In genomic region chr11:98746855-98747693, GRCm38 (mm10) we compare ENCODE assay signal across 9 mouse cellular contexts. TPM values are rescaled to one million over a fixed set of nuclear protein-coding genes. Genes with fewer than 3 reads are reported as not detected.
DNase-seq lines count a peak whose midpoint lies in the region; ATAC-seq and TF ChIP-seq lines count a peak whose summit lies in the region.
"Had no signal": no experiment of that assay in that cellular context is flagged by ENCODE, and none has a peak within 500 bp of the region (broad histone marks: within the 10 kb centered on the region; RNA-seq: fewer than 3 reads in every experiment).

No protein-coding gene starts in this region.

- H3K4me2 ChIP-seq in CH12.LX (ENCODE audit: insufficient read depth, low read depth, poor library complexity, severe bottlenecking): peak overlapping the region; percentile 59
- peak overlapping the region; percentile 61 for H3K4me2 ChIP-seq in heart, embryonic 14.5 days (ENCODE audit: low read length)
- peak overlapping the region; percentile 50 for H3K4me2 ChIP-seq in kidney, postnatal 0 days (ENCODE audit: low read length)
- peak overlapping the region; percentile 94 for H3K4me2 ChIP-seq in midbrain, postnatal 0 days (ENCODE audit: low read depth, low read length, poor library complexity, severe bottlenecking)

- no peak overlapping the region for H3K9ac ChIP-seq in CH12.LX (ENCODE audit: insufficient read depth, low read depth)
- peak overlapping the region; percentile 65 for H3K9ac ChIP-seq in heart, embryonic 14.5 days (ENCODE audit: low read length)
- peak overlapping the region; percentile 42 for H3K9ac ChIP-seq in kidney, postnatal 0 days (ENCODE audit: low read depth, low read length)
- H3K9ac ChIP-seq in liver, adult 2 months (ENCODE audit: low read depth, low read length): peak overlapping the region; percentile 50
- H3K9ac ChIP-seq in midbrain, postnatal 0 days (replicated peaks; ENCODE audit: low read length, poor library complexity, severe bottlenecking): peak overlapping the region; percentile 56

- in situ Hi-C loops in CH12.LX (cut with MboI; ENCODE audit: low pct_ligation_motif_present, low pct_unique_long_range_greater_than_20kb, low sequenced_read_pairs): loop anchor here (5.0 kb wide), 1 partner anchor 35 kb away; no protein-coding TSS in a partner anchor

- no peak for TF ChIP-seq POLR2A in CH12.LX (IDR thresholded peaks at IDR 0.05; ENCODE audit: low read depth, low read length)
- TF ChIP-seq POLR2A in liver, adult 2 months (IDR thresholded peaks at IDR 0.05; ENCODE audit: extremely low read depth, insufficient read depth, low read length): no peak

- ATAC-seq in heart, embryonic 14.5 days (ENCODE audit: insufficient number of reproducible peaks, insufficient read depth, low FRiP score, low read depth): peak; percentile 68
- 0 out of 2 replicates have a peak, but pooled peaks have one; percentile 29 for ATAC-seq in kidney, postnatal 0 days (replicated peaks; ENCODE audit: low FRiP score, low read depth)
- ATAC-seq in midbrain, postnatal 0 days (ENCODE audit: low FRiP score): peak; percentile 62

- dilution Hi-C loops in CH12.LX (cut with MboI; ENCODE audit: extremely low pct_ligation_motif_present, extremely low pct_unique_long_range_greater_than_20kb, low sequenced_read_pairs): no loop called here

- H3K36me3 ChIP-seq in CH12.LX (replicated peaks in 1 of 2; ENCODE audit: control insufficient read depth in 1 of 2, insufficient read depth in 1 of 2, low read length in 1 of 2): no peaks in the 10 kb centered on the region
- H3K36me3 ChIP-seq in heart, embryonic 14.5 days (ENCODE audit: control insufficient read depth, insufficient read depth, low read length): 0 out of 2 replicates have a peak, but pooled peaks cover 3% of the 10 kb centered on the region
- no peaks in the 10 kb centered on the region for H3K36me3 ChIP-seq in kidney, postnatal 0 days (ENCODE audit: insufficient read depth, low read length)
- no peaks in the 10 kb centered on the region for H3K36me3 ChIP-seq in liver, adult 2 months (ENCODE audit: control insufficient read depth, insufficient read depth, low read length)
- H3K36me3 ChIP-seq in midbrain, postnatal 0 days (ENCODE audit: insufficient read depth, low read length): no peaks in the 10 kb centered on the region

- TF ChIP-seq CTCF in CH12.LX (conservative IDR thresholded peaks at IDR 0.05 in 1 of 2, IDR thresholded peaks at IDR 0.05 in 1 of 2; ENCODE audit: low read depth in 2 of 2, low read length in 2 of 2): no peak
- no peak for TF ChIP-seq CTCF in kidney, postnatal 0 days (IDR thresholded peaks at IDR 0.05; ENCODE audit: low read depth)
- no peak for TF ChIP-seq CTCF in liver, adult 2 months (IDR thresholded peaks at IDR 0.05; ENCODE audit: low read depth, low read length)
- no peak for TF ChIP-seq CTCF in midbrain, postnatal 0 days (IDR thresholded peaks at IDR 0.05)

- no peak overlapping the region for H3K27ac ChIP-seq in CH12.LX (ENCODE audit: insufficient read depth, low read depth)
- peak overlapping the region; percentile 56 to 84 for H3K27ac ChIP-seq in heart, embryonic 14.5 days (replicated peaks in 1 of 2; ENCODE audit: control insufficient read depth in 1 of 2, insufficient read depth in 1 of 2, low read depth in 2 of 2, low read length in 2 of 2)
- peak overlapping the region; percentile 62 for H3K27ac ChIP-seq in kidney, postnatal 0 days
- H3K27ac ChIP-seq in liver, adult 2 months (replicated peaks; ENCODE audit: insufficient read depth, low read depth, low read length): peak overlapping the region; percentile 0; the same call in 1 of the 2 replicates
- H3K27ac ChIP-seq in midbrain, postnatal 0 days (ENCODE audit: low read depth, low read length): peak overlapping the region; percentile 96

- 6% methylated on average over 19 of the region's 19 CpGs for WGBS in heart, embryonic 14.5 days
- WGBS in kidney, postnatal 0 days: 7% methylated on average over 19 of the region's 19 CpGs
- 17% methylated on average over 19 of the region's 19 CpGs for WGBS in liver, adult 2 months
- 2% methylated on average over 19 of the region's 19 CpGs for WGBS in midbrain, postnatal 0 days

- H3K27me3 ChIP-seq in CH12.LX (replicated peaks): peaks cover 45% of the 10 kb centered on the region
- no peaks in the 10 kb centered on the region for H3K27me3 ChIP-seq in heart, embryonic 14.5 days (ENCODE audit: control insufficient read depth, insufficient read depth, low read length)
- H3K27me3 ChIP-seq in kidney, postnatal 0 days (ENCODE audit: insufficient read depth, low read length): no peaks in the 10 kb centered on the region
- H3K27me3 ChIP-seq in liver, adult 2 months (ENCODE audit: control insufficient read depth, insufficient read depth, low read length): no peaks in the 10 kb centered on the region
- H3K27me3 ChIP-seq in midbrain, postnatal 0 days (ENCODE audit: insufficient read depth, low read length): no peaks in the 10 kb centered on the region

- H3K79me2 ChIP-seq in CH12.LX (replicated peaks; ENCODE audit: control insufficient read depth, extremely low read depth, insufficient read depth, poor library complexity, severe bottlenecking): no peaks in the 10 kb centered on the region
- peaks cover 32% of the 10 kb centered on the region; the same call in 1 of the 2 replicates for H3K79me2 ChIP-seq in liver, adult 2 months (ENCODE audit: control insufficient read depth, insufficient read depth, low read length)

- TF ChIP-seq RAD21 in CH12.LX (IDR thresholded peaks at IDR 0.05; ENCODE audit: low read depth, low read length): no peak

- peak overlapping the region in 1 of 3 experiments; percentile 17 for H3K4me3 ChIP-seq in CH12.LX (replicated peaks in 1 of 3; ENCODE audit: low read depth in 2 of 3, low read length in 2 of 3, poor library complexity in 1 of 3)
- peak overlapping the region in 1 of 2 experiments; percentile 16; a peak in 2 of 4 replicates for H3K4me3 ChIP-seq in heart, embryonic 14.5 days (ENCODE audit: control insufficient read depth in 1 of 2, insufficient read depth in 1 of 2, low read depth in 1 of 2, low read length in 2 of 2)
- H3K4me3 ChIP-seq in kidney, postnatal 0 days (replicated peaks; ENCODE audit: low read depth, low read length): 0 out of 2 replicates have a peak overlapping the region, but pooled peaks have one; percentile 9
- H3K4me3 ChIP-seq in liver, adult 2 months (ENCODE audit: insufficient read depth, low read depth, low read length): peak overlapping the region; percentile 0; the same call in 1 of the 2 replicates
- H3K4me3 ChIP-seq in midbrain, postnatal 0 days (ENCODE audit: low read depth, low read length): peak overlapping the region; percentile 24

- TF ChIP-seq EP300 in CH12.LX (IDR thresholded peaks at IDR 0.05; ENCODE audit: low read length): no peak

- no peak for DNase-seq in CH12.LX (ENCODE audit: extremely low read depth)
- peak; percentile 99 for DNase-seq in brain, adult 2 months (ENCODE audit: low read depth, low spot score)
- DNase-seq in fibroblast of lung, adult 2 months (ENCODE audit: low read depth): peak; percentile 72
- peak; percentile 83 for DNase-seq in kidney, postnatal 0 days (ENCODE audit: low spot score)
- DNase-seq in liver, adult 2 months (ENCODE audit: extremely low read depth, low read depth, low spot score): peak; percentile 61
- DNase-seq in midbrain, postnatal 0 days (ENCODE audit: low spot score): peak; percentile 97
- DNase-seq in testis, postnatal 10 days (ENCODE audit: low spot score): peak; percentile 83

- H3K4me1 ChIP-seq in CH12.LX (ENCODE audit: control insufficient read depth in 1 of 2, insufficient read depth in 2 of 2): peaks cover 35 to 44% of the 10 kb centered on the region in 2 experiments
- peaks cover 77 to 92% of the 10 kb centered on the region in 2 experiments for H3K4me1 ChIP-seq in heart, embryonic 14.5 days (ENCODE audit: control insufficient read depth in 2 of 2, insufficient read depth in 2 of 2, low read length in 2 of 2)
- peaks cover 91% of the 10 kb centered on the region for H3K4me1 ChIP-seq in kidney, postnatal 0 days (replicated peaks; ENCODE audit: insufficient read depth, low read length)
- peaks cover 28% of the 10 kb centered on the region for H3K4me1 ChIP-seq in liver, adult 2 months (ENCODE audit: control insufficient read depth, insufficient read depth, low read length)
- H3K4me1 ChIP-seq in midbrain, postnatal 0 days (ENCODE audit: insufficient read depth, low read length): peaks cover 72% of the 10 kb centered on the region

- no peaks in the 10 kb centered on the region for H3K9me3 ChIP-seq in CH12.LX (replicated peaks; ENCODE audit: low read length)
- no peaks in the 10 kb centered on the region for H3K9me3 ChIP-seq in heart, embryonic 14.5 days (ENCODE audit: control insufficient read depth, low read length)
- no peaks in the 10 kb centered on the region for H3K9me3 ChIP-seq in kidney, postnatal 0 days (replicated peaks; ENCODE audit: low read length)
- H3K9me3 ChIP-seq in midbrain, postnatal 0 days (ENCODE audit: low read length): no peaks in the 10 kb centered on the region

RNA-seq across cellular contexts. Expression of gene Thra, which starts 6.6 kb away (rescaled TPM):
- total RNA-seq in CH12.LX (2012; rRNA removed) (2.5 and 3.9 TPM in 2 replicates), CH12.LX (2014; rRNA removed) (0.81 and 1.1 TPM in 2 replicates)
- polyA plus RNA-seq in CH12.LX (2012; ENCODE audit: insufficient read length, low read depth): 3.8 and 4.3 TPM in 2 replicates
- 45.3 and 55.6 TPM in 2 replicates for polyA plus RNA-seq in heart, embryonic 14.5 days (2014; fragmentation: Nextera tagmentation; extraction: Ambion mirVana)
- polyA plus RNA-seq in kidney, postnatal 0 days (2015; fragmentation: Nextera tagmentation; extraction: Ambion mirVana): 26.1 TPM in 2 replicates
- 5.5 and 8.9 TPM in 2 replicates for total RNA-seq in liver, adult 2 months (2014; rRNA removed)
- polyA plus RNA-seq in liver, adult 2 months (2012; rRNA removed): 13.6 and 14.9 TPM in 2 replicates
- total RNA-seq in midbrain, postnatal 0 days (2014; rRNA removed): 774 and 843 TPM in 2 replicates
- 165 and 182 TPM in 2 replicates for polyA plus RNA-seq in midbrain, postnatal 0 days (2015; fragmentation: Nextera tagmentation; extraction: Ambion mirVana)

RNA-seq across cellular contexts. Expression of gene Med24, which starts 17.8 kb away (rescaled TPM):
- total RNA-seq in CH12.LX (2012; rRNA removed) (47.7 and 48.6 TPM in 2 replicates), CH12.LX (2014; rRNA removed) (26.5 and 30.9 TPM in 2 replicates)
- polyA plus RNA-seq in CH12.LX (2012; ENCODE audit: insufficient read length, low read depth): 64.2 and 78.8 TPM in 2 replicates
- polyA plus RNA-seq in heart, embryonic 14.5 days (2014; fragmentation: Nextera tagmentation; extraction: Ambion mirVana): 28.5 and 31.0 TPM in 2 replicates
- 38.3 and 41.2 TPM in 2 replicates for polyA plus RNA-seq in kidney, postnatal 0 days (2015; fragmentation: Nextera tagmentation; extraction: Ambion mirVana)
- total RNA-seq in liver, adult 2 months (2014; rRNA removed): 3.9 and 6.2 TPM in 2 replicates
- polyA plus RNA-seq in liver, adult 2 months (2012; rRNA removed): 16.2 and 23.2 TPM in 2 replicates
- total RNA-seq in midbrain, postnatal 0 days (2014; rRNA removed): 66.6 and 81.2 TPM in 2 replicates
- polyA plus RNA-seq in midbrain, postnatal 0 days (2015; fragmentation: Nextera tagmentation; extraction: Ambion mirVana): 52.2 and 59.8 TPM in 2 replicates

RNA-seq across cellular contexts. Expression of gene Nr1d1, which starts 28.1 kb away (rescaled TPM):
- total RNA-seq in CH12.LX (2012; rRNA removed): 0.21 and 0.25 TPM in 2 replicates
- total RNA-seq in CH12.LX (2014; rRNA removed): 0.17 and 0.39 TPM in 2 replicates
- 0.95 and 1.4 TPM in 2 replicates for polyA plus RNA-seq in CH12.LX (2012; ENCODE audit: insufficient read length, low read depth)
- 6.0 and 6.4 TPM in 2 replicates for polyA plus RNA-seq in heart, embryonic 14.5 days (2014; fragmentation: Nextera tagmentation; extraction: Ambion mirVana)
- polyA plus RNA-seq in kidney, postnatal 0 days (2015; fragmentation: Nextera tagmentation; extraction: Ambion mirVana): 3.1 and 3.5 TPM in 2 replicates
- total RNA-seq in liver, adult 2 months (2014; rRNA removed): 19.0 and 45.4 TPM in 2 replicates
- 75.4 and 106 TPM in 2 replicates for polyA plus RNA-seq in liver, adult 2 months (2012; rRNA removed)
- total RNA-seq in midbrain, postnatal 0 days (2014; rRNA removed): 7.1 and 11.0 TPM in 2 replicates
- 12.3 and 14.3 TPM in 2 replicates for polyA plus RNA-seq in midbrain, postnatal 0 days (2015; fragmentation: Nextera tagmentation; extraction: Ambion mirVana)

RNA-seq across cellular contexts. Expression of gene Csf3, which starts 46.0 kb away (rescaled TPM):
- total RNA-seq in CH12.LX (2012; rRNA removed) (not detected in 2 replicates), CH12.LX (2014; rRNA removed) (not detected in 2 replicates)
- polyA plus RNA-seq in CH12.LX (2012; ENCODE audit: insufficient read length, low read depth): 0.21 and 0.29 TPM in 2 replicates
- not detected in 2 replicates for polyA plus RNA-seq in heart, embryonic 14.5 days (2014; fragmentation: Nextera tagmentation; extraction: Ambion mirVana)
- 0.13 and 0.19 TPM in 2 replicates for polyA plus RNA-seq in kidney, postnatal 0 days (2015; fragmentation: Nextera tagmentation; extraction: Ambion mirVana)
- not detected in 2 replicates for total RNA-seq in liver, adult 2 months (2014; rRNA removed)
- polyA plus RNA-seq in liver, adult 2 months (2012; rRNA removed): 0.07 TPM in 1 of 2 replicates, not detected in the other
- total RNA-seq in midbrain, postnatal 0 days (2014; rRNA removed): not detected in 2 replicates
- polyA plus RNA-seq in midbrain, postnatal 0 days (2015; fragmentation: Nextera tagmentation; extraction: Ambion mirVana): not detected in 2 replicates
- total RNA-seq: left cerebral cortex, adult 8-10 months had no signal

RNA-seq across cellular contexts. Expression of gene Msl1, which starts 48.2 kb away (rescaled TPM):
- total RNA-seq in CH12.LX (2012; rRNA removed) (27.3 and 30.7 TPM in 2 replicates), CH12.LX (2014; rRNA removed) (25.9 and 26.4 TPM in 2 replicates)
- polyA plus RNA-seq in CH12.LX (2012; ENCODE audit: insufficient read length, low read depth): 57.1 and 58.1 TPM in 2 replicates
- polyA plus RNA-seq in heart, embryonic 14.5 days (2014; fragmentation: Nextera tagmentation; extraction: Ambion mirVana): 13.3 and 15.3 TPM in 2 replicates
- polyA plus RNA-seq in kidney, postnatal 0 days (2015; fragmentation: Nextera tagmentation; extraction: Ambion mirVana): 17.8 and 19.3 TPM in 2 replicates
- total RNA-seq in liver, adult 2 months (2014; rRNA removed): 15.5 and 17.7 TPM in 2 replicates
- 17.0 and 17.2 TPM in 2 replicates for polyA plus RNA-seq in liver, adult 2 months (2012; rRNA removed)
- 88.3 and 107 TPM in 2 replicates for total RNA-seq in midbrain, postnatal 0 days (2014; rRNA removed)
- polyA plus RNA-seq in midbrain, postnatal 0 days (2015; fragmentation: Nextera tagmentation; extraction: Ambion mirVana): 22.3 and 25.8 TPM in 2 replicates
